Mouse (Mus musculus) stomach, postnatal 0 days (tissue): ENCODE measurements around the gene Gm21750.
"Not testable (repeated sequence)": the region's sequence is repeated elsewhere in the genome, so short reads cannot be mapped to it uniquely, and the experiment has no call there.

ENCODE experiments used
- CTCF ChIP-seq: IDR thresholded peaks from 2 replicates; pipeline ENCODE4 v1.5.1; 2016; ENCODE audit warnings: antibody characterized with exemption, low read depth, mild to moderate bottlenecking, moderate library complexity
- EP300 ChIP-seq: optimal IDR thresholded peaks from 2 replicates; pipeline ENCODE3; 2016; ENCODE audit warnings: antibody characterized with exemption

DNA sequence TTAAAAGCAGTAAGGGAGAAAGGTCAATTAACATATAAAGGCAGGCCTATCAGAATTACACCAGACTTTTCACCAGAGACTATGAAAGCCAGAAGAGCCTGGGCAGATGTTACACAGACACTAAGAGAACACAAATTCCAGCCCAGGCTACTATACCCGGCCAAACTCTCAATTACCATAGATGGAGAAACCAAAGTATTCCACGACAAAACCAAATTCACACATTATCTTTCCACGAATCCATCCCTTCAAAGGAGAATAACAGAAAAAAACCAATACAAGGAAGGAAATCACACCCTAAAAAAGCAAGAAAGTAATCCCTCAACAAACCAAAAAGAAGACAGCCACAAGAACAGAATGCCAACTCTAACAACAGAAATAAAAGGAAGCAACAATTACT, at the start of gene Gm21750:
- TF ChIP-seq EP300, CTCF: not testable (repeated sequence)
